Mouse (Mus musculus): ENCODE results near the gene Ugt1a2.

Ugt1a2 gene

GRCm38 (mm10) chr1:88234646-88235045 lies 34.2 kb downstream of the Ugt1a2 start:
- DNase-seq, result no peak

DNA sequence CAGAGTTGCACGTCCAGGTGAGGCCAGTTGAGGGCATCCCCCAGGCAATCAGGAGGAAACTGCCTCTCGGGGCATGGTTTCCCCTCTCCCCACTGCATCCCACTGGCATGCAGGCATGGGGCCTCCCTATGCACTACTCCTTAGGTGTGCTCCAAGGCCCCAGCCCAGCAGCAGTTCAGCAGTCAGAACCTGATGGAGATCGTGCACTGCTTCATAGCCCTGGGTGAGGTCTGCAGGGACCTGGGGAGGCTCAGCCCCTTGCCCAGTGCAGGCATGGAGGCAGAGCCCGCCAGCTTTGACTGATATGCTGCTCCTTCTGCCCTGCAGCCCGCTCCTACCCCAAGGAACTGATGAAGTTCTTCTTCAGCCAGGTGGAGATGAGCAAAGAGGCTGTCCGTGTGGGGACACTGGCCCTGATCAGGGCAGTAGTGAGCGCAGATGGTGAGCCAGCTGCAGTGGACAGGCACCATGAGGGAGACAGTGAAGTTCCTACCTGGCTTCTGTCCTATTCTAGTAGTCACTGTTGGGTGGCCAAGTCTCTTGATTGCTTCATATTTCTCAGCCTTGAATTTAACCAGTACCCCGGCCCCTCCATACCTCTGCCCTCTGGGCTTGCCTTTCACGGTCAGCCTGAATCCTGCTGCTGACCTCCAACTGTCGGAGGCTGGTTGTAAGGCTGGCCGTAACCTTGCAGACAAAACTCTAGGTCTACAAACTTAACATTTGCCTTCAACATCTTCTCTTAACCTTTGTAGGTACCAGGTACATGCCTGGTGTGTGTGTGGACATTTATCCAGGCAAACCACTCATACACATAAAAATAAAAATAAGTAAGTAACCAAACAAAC lies 34.9 kb downstream of the Ugt1a2 start:
- peak in 1 of 2 experiments; percentile 54 for DNase-seq

GRCm38 (mm10) chr1:88235894-88236415 lies 35.6 kb downstream of the Ugt1a2 start:
- DNase-seq, result peak in 1 of 2 experiments; percentile 70

DNA sequence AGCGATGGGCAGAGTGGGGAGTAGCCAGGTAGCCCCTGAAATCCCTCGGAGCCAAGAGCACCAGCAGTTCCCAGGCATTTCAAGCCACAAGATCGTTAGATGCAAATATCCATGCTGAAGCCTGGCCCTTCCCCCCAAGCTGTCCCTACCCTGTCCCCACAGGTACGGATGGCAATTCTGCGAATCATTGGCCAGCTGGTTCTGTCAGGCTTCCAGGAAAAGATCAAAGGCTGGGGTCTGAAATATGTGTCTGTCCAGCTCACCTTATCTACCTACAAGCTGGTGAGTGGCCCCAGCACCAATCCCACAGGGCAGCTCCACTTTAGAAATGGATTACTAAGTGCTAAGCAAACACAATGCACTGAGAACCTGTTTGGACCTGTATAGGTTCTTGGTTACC lies 36.9 kb downstream of the Ugt1a2 start:
- DNase-seq, result peak in 1 of 2 experiments; percentile 57

- DNase-seq, result peak in 1 of 2 experiments; percentile 60
These were observed 38.4 kb downstream of the Ugt1a2 start for GRCm38 (mm10) chr1:88238771-88239170.

- peak in 1 of 2 experiments; percentile 64 for DNase-seq
These were observed 39.7 kb downstream of the Ugt1a2 start for GRCm38 (mm10) chr1:88240072-88240471.

DNA sequence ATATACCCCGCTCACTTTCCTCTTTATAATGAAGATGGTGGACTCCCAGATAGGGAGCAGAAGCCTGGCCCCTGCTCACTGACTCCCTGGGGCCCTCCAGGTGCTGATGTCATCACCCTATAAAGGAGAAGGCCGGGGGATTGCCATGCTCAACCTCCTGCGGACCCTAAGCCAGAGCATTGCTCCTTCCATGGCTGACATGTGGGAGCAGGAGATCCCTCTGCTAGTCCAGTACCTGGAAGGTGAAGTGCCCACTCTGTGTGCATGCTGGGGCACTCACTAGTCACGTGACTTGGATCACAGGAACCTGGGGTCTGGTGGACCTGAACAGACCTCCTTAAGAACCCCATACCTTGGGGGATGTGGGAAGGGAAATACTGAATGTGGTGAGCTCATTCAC lies 40.2 kb downstream of the Ugt1a2 start:
- peak in 1 of 2 experiments; percentile 59 for DNase-seq

GRCm38 (mm10) chr1:88243861-88244260 lies 43.5 kb downstream of the Ugt1a2 start:
- peak in 1 of 2 experiments; percentile 51 for DNase-seq

GRCm38 (mm10) chr1:88245881-88246280 lies 45.5 kb downstream of the Ugt1a2 start:
- peak in 1 of 2 experiments; percentile 59 for DNase-seq

DNA sequence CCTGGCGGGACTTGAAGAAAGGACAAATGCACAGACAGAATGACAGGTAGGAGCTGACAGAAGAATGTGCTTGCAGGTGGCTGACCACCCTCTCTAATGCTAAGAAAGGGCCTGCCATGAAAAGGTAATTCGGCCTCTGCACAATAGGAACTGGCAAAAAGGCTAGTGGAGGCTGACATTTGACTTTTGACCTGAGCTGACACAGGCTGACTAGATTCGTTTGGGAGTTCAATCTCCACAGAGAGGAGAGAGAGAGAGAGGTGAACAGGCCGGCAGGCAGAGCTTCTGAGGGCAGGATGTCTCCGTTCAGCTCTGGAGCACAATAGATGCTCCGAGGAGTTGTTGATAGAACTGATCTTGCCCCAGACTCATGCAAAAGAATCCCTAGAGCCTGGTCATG lies 46.0 kb downstream of the Ugt1a2 start:
- DNase-seq, result no peak

GRCm38 (mm10) chr1:88247660-88248059 lies 47.3 kb downstream of the Ugt1a2 start:
- DNase-seq, result no peak

- DNase-seq, result no peak
These were observed 48.3 kb downstream of the Ugt1a2 start for GRCm38 (mm10) chr1:88248658-88249057.

DNA sequence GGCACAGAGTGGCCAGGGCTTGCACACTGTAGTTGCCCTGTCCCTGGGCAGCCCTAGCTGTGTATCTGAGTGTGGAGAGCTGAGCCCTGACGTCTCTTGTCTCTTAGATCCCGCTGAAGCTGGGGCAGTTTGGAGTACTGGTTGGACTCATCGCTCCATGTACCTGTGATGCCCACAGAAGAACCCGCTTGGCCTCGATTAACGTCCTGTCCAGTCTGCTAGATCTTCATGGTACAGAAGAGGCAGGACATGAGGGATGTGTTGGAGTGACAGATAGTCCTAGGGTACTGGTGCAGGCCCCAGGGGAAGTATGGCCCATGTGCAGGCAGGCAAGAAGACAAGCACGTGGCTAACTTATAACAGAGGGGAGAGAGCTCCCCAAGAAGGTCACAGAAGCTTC lies 49.2 kb downstream of the Ugt1a2 start:
- no peak for DNase-seq

- DNase-seq, result no peak
These were observed 49.6 kb downstream of the Ugt1a2 start for GRCm38 (mm10) chr1:88250023-88250422.

GRCm38 (mm10) chr1:88253106-88253505 lies 52.7 kb downstream of the Ugt1a2 start:
- no peak for DNase-seq

- DNase-seq, result no peak
These were observed 53.1 kb downstream of the Ugt1a2 start for GRCm38 (mm10) chr1:88253540-88253939.

DNA sequence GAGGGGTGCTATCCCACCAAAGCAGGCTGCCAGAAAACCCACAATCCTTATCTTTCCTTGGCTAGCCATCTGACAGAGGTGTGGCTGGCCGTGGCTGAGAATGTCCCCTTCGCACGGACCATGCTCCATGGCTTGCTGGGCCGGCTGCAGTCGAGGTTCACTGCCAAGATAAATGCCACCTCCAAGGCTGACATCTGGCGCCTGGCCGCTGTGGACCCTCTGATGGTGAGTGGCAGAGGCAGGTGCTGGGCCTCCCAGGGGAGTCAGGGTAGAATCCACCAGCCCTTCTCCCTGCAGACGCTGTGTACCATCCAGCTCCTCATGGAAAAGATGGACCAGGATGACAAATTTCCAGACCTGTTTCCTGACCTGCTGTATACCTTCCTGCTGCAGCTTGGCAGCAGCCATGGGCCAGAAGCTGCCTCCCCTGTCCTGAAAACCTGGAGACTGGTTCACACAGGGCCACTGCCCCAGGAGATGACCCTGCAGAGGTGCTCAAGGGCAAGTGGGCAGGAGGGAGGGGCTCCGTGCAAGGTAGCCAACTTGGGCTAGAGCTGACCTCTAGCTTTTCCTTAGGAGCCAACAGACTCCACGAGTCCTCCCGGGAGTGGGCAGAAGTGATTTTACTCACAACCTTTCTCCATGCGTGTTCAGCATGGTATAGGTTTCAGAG lies 54.5 kb downstream of the Ugt1a2 start:
- no peak for DNase-seq

GRCm38 (mm10) chr1:88255466-88255857 lies 55.1 kb downstream of the Ugt1a2 start:
- no peak for DNase-seq

DNA sequence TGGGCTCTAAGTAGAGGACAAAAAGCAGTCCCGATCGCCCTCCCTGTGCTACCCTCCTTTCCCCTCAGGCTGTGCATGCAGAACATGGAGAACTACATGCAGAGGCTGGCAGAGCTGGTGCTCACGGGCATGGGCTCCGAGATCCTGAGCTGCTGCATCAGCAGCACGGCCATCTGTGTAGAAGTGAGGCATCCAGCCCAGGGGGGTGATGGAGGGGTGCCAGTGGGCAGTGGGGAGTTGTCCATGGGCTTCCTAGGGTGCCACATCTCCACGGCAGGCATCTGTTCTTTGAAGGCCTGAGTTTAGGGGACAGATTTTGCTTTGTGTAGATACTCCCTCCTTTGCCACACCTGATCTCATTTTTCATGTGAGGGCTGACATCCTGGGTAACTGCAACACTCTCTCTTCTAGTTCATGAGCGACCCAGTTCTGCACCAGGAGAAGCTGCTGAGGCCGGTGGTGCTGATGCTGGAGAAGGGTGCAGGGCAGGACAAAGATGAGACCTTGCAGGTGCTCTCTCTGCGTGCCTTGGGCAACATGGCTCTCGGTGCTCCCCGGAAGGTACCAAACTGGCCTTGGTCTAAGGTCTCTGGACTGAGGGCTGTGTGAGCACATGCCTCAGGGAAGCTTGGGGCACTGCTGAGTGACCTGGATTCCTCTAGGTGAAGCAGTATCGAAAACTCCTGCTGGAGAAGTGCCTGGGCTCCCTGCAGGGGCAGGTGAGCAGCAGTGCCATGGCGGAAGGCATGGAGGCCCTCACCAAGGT lies 55.8 kb downstream of the Ugt1a2 start:
- DNase-seq, result no peak

DNA sequence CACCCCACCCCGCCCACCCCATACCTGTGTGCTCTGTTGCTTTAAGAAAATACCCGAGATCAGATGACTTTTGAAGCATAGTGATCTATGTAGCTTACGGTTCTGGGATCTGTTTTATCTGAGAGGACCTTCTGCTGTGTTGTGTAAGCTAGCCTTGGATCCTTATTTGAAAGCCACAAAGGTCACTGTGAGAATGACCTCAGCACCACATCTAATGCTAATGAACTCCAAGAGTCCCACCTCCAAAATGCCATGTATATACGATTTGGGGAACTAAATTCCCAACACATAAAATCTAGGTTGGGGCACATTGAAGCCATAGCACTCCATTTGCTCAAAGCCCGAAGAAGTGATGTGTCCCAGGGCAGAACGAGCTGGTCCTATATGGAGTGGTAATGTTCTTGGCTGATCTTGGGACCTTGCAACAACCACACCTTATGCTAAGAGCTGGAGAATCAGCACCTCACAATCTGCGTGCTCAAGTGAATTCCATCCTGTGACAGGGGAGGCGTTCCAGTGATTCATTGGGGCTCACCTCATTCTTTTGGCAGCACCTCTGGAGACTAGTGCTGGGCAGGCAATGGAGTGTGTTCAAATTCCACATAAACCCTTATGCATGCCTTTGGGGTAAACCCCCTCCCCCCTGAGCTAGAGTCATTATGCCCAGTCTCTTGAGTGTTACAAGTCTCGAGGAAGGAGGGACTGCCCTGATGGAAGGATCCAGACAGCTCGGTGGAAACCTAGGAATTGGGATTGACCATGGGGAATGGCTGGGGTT lies 56.7 kb downstream of the Ugt1a2 start:
- DNase-seq, result no peak

DNA sequence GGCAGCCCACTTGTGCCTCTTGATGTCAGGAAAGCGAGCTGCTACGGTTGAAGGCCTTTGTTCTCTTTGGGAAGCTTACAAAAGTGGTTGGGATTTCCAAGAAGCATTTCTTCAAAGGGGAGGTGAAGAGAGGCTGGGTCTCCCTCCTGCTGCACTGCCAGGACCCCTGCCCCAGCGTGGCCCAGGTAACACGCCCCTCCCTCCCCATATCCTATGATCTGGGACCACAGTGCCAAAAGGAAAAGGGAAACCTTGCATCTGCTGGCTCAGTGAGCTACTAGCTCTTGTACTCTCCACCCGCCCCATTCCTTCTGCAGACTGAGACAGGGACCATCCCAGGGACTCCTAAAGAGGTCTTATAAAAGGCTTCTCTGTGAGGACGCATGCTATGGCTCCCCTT lies 57.3 kb downstream of the Ugt1a2 start:
- no peak for DNase-seq

DNA sequence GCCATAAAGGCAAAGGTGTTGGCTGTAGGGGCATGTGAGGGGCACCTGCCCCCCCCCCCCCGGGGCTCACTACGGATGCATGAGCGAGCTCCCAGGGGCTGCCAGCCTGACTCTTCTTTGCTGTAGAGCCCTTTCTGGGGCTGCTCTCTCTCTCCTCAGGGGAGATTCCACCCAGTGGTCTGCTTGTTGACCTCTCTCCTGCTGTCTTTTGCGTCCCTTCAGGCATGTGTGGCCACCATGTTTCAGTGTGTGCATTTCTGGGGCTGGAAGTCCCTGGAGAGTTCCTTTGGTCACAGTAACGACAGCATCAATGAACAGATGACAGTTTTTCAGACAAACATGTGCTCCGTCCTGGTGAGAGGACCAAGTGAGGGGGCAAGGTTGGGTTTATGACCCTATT lies 58.0 kb downstream of the Ugt1a2 start:
- DNase-seq, result peak in 1 of 2 experiments; percentile 50

Measured in kidney, postnatal 25 days (tissue).